Mouse (Mus musculus) c-Kit-negative CD71-positive TER-119-positive erythroid progenitor cells, embryonic 14.5 days (primary cell): Measurements from ENCODE around the gene Akr7a5.

Experiments
- DNase-seq: peaks from one replicate; pipeline ENCODE4 v3.0.0-alpha.2; 2013; ENCODE audit warnings: low read depth, low spot score

The Akr7a5 gene

GRCm38 (mm10) chr4:139298671-139299366, 11.7 kb upstream of the Akr7a5 start:
- no peak for DNase-seq

- no peak for DNase-seq
Measured at GRCm38 (mm10) chr4:139301780-139302179, 8.8 kb upstream of the Akr7a5 start.

GRCm38 (mm10) chr4:139302241-139302640, 8.3 kb upstream of the Akr7a5 start:
- no peak for DNase-seq

GRCm38 (mm10) chr4:139305521-139305920, 5.0 kb upstream of the Akr7a5 start:
- DNase-seq: no peak

- DNase-seq: no peak
Measured at GRCm38 (mm10) chr4:139307916-139308315, 2.6 kb upstream of the Akr7a5 start.

GRCm38 (mm10) chr4:139309651-139310050, 893 bp upstream of the Akr7a5 start:
- no peak for DNase-seq

GRCm38 (mm10) chr4:139310899-139311701, 556 bp downstream of the Akr7a5 start:
- no peak for DNase-seq

GRCm38 (mm10) chr4:139311707-139312106, 1.2 kb downstream of the Akr7a5 start:
- DNase-seq: no peak

- no peak for DNase-seq
Measured at GRCm38 (mm10) chr4:139312632-139313031, 2.1 kb downstream of the Akr7a5 start.

GRCm38 (mm10) chr4:139318449-139318848, 7.9 kb downstream of the Akr7a5 start:
- no peak for DNase-seq

GRCm38 (mm10) chr4:139319740-139320139, 9.2 kb downstream of the Akr7a5 start:
- DNase-seq: no peak

- peak; percentile 90 for DNase-seq
Measured at GRCm38 (mm10) chr4:139330605-139331004, 20.1 kb downstream of the Akr7a5 start.

GRCm38 (mm10) chr4:139334631-139335295, 24.2 kb downstream of the Akr7a5 start:
- no peak for DNase-seq

GRCm38 (mm10) chr4:139335507-139335906, 25.0 kb downstream of the Akr7a5 start:
- DNase-seq: peak; percentile 60

GRCm38 (mm10) chr4:139336822-139337483, 26.4 kb downstream of the Akr7a5 start:
- peak; percentile 87 for DNase-seq

GRCm38 (mm10) chr4:139338145-139338544, 27.6 kb downstream of the Akr7a5 start:
- no peak for DNase-seq

- DNase-seq: no peak
Measured at GRCm38 (mm10) chr4:139340835-139341234, 30.3 kb downstream of the Akr7a5 start.

- DNase-seq: no peak
Measured at GRCm38 (mm10) chr4:139341556-139342233, 31.2 kb downstream of the Akr7a5 start.

GRCm38 (mm10) chr4:139343718-139344117, 33.2 kb downstream of the Akr7a5 start:
- DNase-seq: no peak

GRCm38 (mm10) chr4:139345416-139346019, 35.0 kb downstream of the Akr7a5 start:
- no peak for DNase-seq
